In genomic region chr3:89251365-89251895, GRCm38 (mm10) we compare ENCODE assay signal across 8 mouse cellular contexts. TPM values are rescaled to one million over a fixed set of nuclear protein-coding genes. Genes with fewer than 3 reads are reported as not detected.
DNase-seq lines count a peak whose midpoint lies in the region; ATAC-seq lines count a peak whose summit lies in the region.

No protein-coding gene starts in this region.

- H3K9ac ChIP-seq in midbrain, embryonic 15.5 days = no peak overlapping the region
- H3K9ac ChIP-seq in liver, embryonic 15.5 days = no peak overlapping the region
- H3K9ac ChIP-seq in neural tube, embryonic 11.5 days (ENCODE audit: low read length) = no peak overlapping the region

- peaks cover 24% of the 10 kb centered on the region for H3K36me3 ChIP-seq in midbrain, embryonic 10.5 days
- peaks cover 4% of the 10 kb centered on the region; the same call in 1 of the 2 replicates for H3K36me3 ChIP-seq in midbrain, embryonic 15.5 days (replicated peaks)
- H3K36me3 ChIP-seq in liver, embryonic 15.5 days (replicated peaks) = no peaks in the 10 kb centered on the region; the same call in 1 of the 2 replicates
- H3K36me3 ChIP-seq in neural tube, embryonic 11.5 days (ENCODE audit: control insufficient read depth, insufficient read depth, low read length) = 0 out of 2 replicates have a peak, but pooled peaks cover 3% of the 10 kb centered on the region

- H3K4me3 ChIP-seq in midbrain, embryonic 10.5 days = peak overlapping the region; percentile 34
- H3K4me3 ChIP-seq in midbrain, embryonic 15.5 days = no peak overlapping the region
- peak overlapping the region; percentile 6; the same call in 1 of the 2 replicates for H3K4me3 ChIP-seq in liver, embryonic 15.5 days (replicated peaks)
- H3K4me3 ChIP-seq in neural tube, embryonic 11.5 days (ENCODE audit: low read depth, low read length) = no peak overlapping the region

- DNase-seq in midbrain, embryonic 10.5 days (ENCODE audit: low spot score) = peak; percentile 51
- peak; percentile 76 for DNase-seq in gastrocnemius, postnatal 25 days
- peak; percentile 70 for DNase-seq in induced T-regulatory cell, adult 2 months (ENCODE audit: low read depth)
- peak; percentile 44 for DNase-seq in neural tube, embryonic 11.5 days (ENCODE audit: low spot score)
- DNase-seq in thymus, postnatal 4 days = peak; percentile 81
- no peak for DNase-seq in right cerebral cortex, postnatal 36 days (ENCODE audit: low spot score in 2 of 2)

- H3K9me3 ChIP-seq in midbrain, embryonic 10.5 days (replicated peaks) = no peaks in the 10 kb centered on the region
- H3K9me3 ChIP-seq in midbrain, embryonic 15.5 days = no peaks in the 10 kb centered on the region
- no peaks in the 10 kb centered on the region for H3K9me3 ChIP-seq in liver, embryonic 15.5 days (replicated peaks)
- no peaks in the 10 kb centered on the region for H3K9me3 ChIP-seq in neural tube, embryonic 11.5 days (ENCODE audit: control insufficient read depth, low read length)

- no peak overlapping the region; the same call in 1 of the 2 replicates for H3K4me2 ChIP-seq in midbrain, embryonic 15.5 days
- peak overlapping the region; percentile 42 for H3K4me2 ChIP-seq in liver, embryonic 15.5 days
- peak overlapping the region; percentile 26 for H3K4me2 ChIP-seq in neural tube, embryonic 11.5 days (ENCODE audit: low read depth)

- no peak for ATAC-seq in midbrain, embryonic 15.5 days (replicated peaks)
- peak; percentile 40 for ATAC-seq in liver, embryonic 15.5 days (ENCODE audit: insufficient read depth)
- ATAC-seq in neural tube, embryonic 11.5 days (ENCODE audit: insufficient read depth, low FRiP score, low TSS enrichment) = no peak

- H3K27me3 ChIP-seq in midbrain, embryonic 10.5 days (ENCODE audit: low read depth, poor library complexity, severe bottlenecking) = peaks cover 30% of the 10 kb centered on the region
- peaks cover 6% of the 10 kb centered on the region; the same call in 1 of the 2 replicates for H3K27me3 ChIP-seq in midbrain, embryonic 15.5 days (replicated peaks)
- H3K27me3 ChIP-seq in liver, embryonic 15.5 days = peaks cover 46% of the 10 kb centered on the region
- H3K27me3 ChIP-seq in neural tube, embryonic 11.5 days (ENCODE audit: control insufficient read depth, insufficient read depth, low read length) = no peaks in the 10 kb centered on the region

- peaks cover 42% of the 10 kb centered on the region for H3K4me1 ChIP-seq in midbrain, embryonic 10.5 days
- H3K4me1 ChIP-seq in midbrain, embryonic 15.5 days = peaks cover 23% of the 10 kb centered on the region
- peaks cover 33% of the 10 kb centered on the region for H3K4me1 ChIP-seq in liver, embryonic 15.5 days (replicated peaks)
- peaks cover 10% of the 10 kb centered on the region; the same call in 1 of the 2 replicates for H3K4me1 ChIP-seq in neural tube, embryonic 11.5 days (ENCODE audit: control insufficient read depth, insufficient read depth, low read length)

- WGBS in midbrain, embryonic 10.5 days = 6% methylated on average over 17 of the region's 17 CpGs
- WGBS in midbrain, embryonic 15.5 days = 8% methylated on average over 17 of the region's 17 CpGs
- 5% methylated on average over 17 of the region's 17 CpGs for WGBS in liver, embryonic 15.5 days (ENCODE audit: insufficient replicate concordance)
- WGBS in neural tube, embryonic 11.5 days = 4% methylated on average over 17 of the region's 17 CpGs

- H3K27ac ChIP-seq in midbrain, embryonic 10.5 days (replicated peaks) = peak overlapping the region; percentile 35; the same call in 1 of the 2 replicates
- H3K27ac ChIP-seq in midbrain, embryonic 15.5 days = no peak overlapping the region
- no peak overlapping the region for H3K27ac ChIP-seq in liver, embryonic 15.5 days (replicated peaks)
- H3K27ac ChIP-seq in neural tube, embryonic 11.5 days (ENCODE audit: low read depth, low read length) = no peak overlapping the region

RNA-seq across cellular contexts. Expression of gene Trim46, which starts 5.3 kb away (rescaled TPM):
- polyA plus RNA-seq in midbrain, embryonic 10.5 days (2016; fragmentation: Nextera tagmentation; extraction: Ambion mirVana) = 5.7 and 11.5 TPM in 2 replicates
- polyA plus RNA-seq in midbrain, embryonic 15.5 days (2015; fragmentation: Nextera tagmentation; extraction: Ambion mirVana) = 95.9 and 97.9 TPM in 2 replicates
- under 1 TPM; 0.28 to 0.38 TPM for total RNA-seq in gastrocnemius, postnatal 25 days (2021)
- 0.23 and 0.31 TPM in 2 replicates for polyA plus RNA-seq in liver, embryonic 15.5 days (2015; fragmentation: Nextera tagmentation; extraction: Ambion mirVana)
- 11.6 and 12.8 TPM in 2 replicates for polyA plus RNA-seq in neural tube, embryonic 11.5 days (2014; fragmentation: Nextera tagmentation; extraction: Ambion mirVana)

RNA-seq across cellular contexts. Expression of gene Krtcap2, which starts 5.7 kb away (rescaled TPM):
- polyA plus RNA-seq in midbrain, embryonic 10.5 days (2016; fragmentation: Nextera tagmentation; extraction: Ambion mirVana) = 268 and 282 TPM in 2 replicates
- 177 and 185 TPM in 2 replicates for polyA plus RNA-seq in midbrain, embryonic 15.5 days (2015; fragmentation: Nextera tagmentation; extraction: Ambion mirVana)
- total RNA-seq in gastrocnemius, postnatal 25 days (2021) = 10 to 100 TPM; 66.6 to 78.8 TPM
- 116 and 126 TPM in 2 replicates for polyA plus RNA-seq in liver, embryonic 15.5 days (2015; fragmentation: Nextera tagmentation; extraction: Ambion mirVana)
- 237 and 255 TPM in 2 replicates for polyA plus RNA-seq in neural tube, embryonic 11.5 days (2014; fragmentation: Nextera tagmentation; extraction: Ambion mirVana)

RNA-seq across cellular contexts. Expression of gene Dpm3, which starts 7.7 kb away (rescaled TPM):
- 94.9 and 101 TPM in 2 replicates for polyA plus RNA-seq in midbrain, embryonic 10.5 days (2016; fragmentation: Nextera tagmentation; extraction: Ambion mirVana)
- 65.8 and 69.1 TPM in 2 replicates for polyA plus RNA-seq in midbrain, embryonic 15.5 days (2015; fragmentation: Nextera tagmentation; extraction: Ambion mirVana)
- 10 to 100 TPM; 24.7 to 28.8 TPM for total RNA-seq in gastrocnemius, postnatal 25 days (2021)
- 45.4 and 54.4 TPM in 2 replicates for polyA plus RNA-seq in liver, embryonic 15.5 days (2015; fragmentation: Nextera tagmentation; extraction: Ambion mirVana)
- polyA plus RNA-seq in neural tube, embryonic 11.5 days (2014; fragmentation: Nextera tagmentation; extraction: Ambion mirVana) = 86.1 and 88.5 TPM in 2 replicates

RNA-seq across cellular contexts. Expression of gene Slc50a1, which starts 18.9 kb away (rescaled TPM):
- 29.8 and 34.3 TPM in 2 replicates for polyA plus RNA-seq in midbrain, embryonic 10.5 days (2016; fragmentation: Nextera tagmentation; extraction: Ambion mirVana)
- polyA plus RNA-seq in midbrain, embryonic 15.5 days (2015; fragmentation: Nextera tagmentation; extraction: Ambion mirVana) = 31.4 and 37.5 TPM in 2 replicates
- total RNA-seq in gastrocnemius, postnatal 25 days (2021) = 10 to 100 TPM in 1 of 2 experiments, 1 to 10 TPM in 1; 8.2 to 11.4 TPM
- polyA plus RNA-seq in liver, embryonic 15.5 days (2015; fragmentation: Nextera tagmentation; extraction: Ambion mirVana) = 17.5 and 17.8 TPM in 2 replicates
- 33.8 and 37.6 TPM in 2 replicates for polyA plus RNA-seq in neural tube, embryonic 11.5 days (2014; fragmentation: Nextera tagmentation; extraction: Ambion mirVana)

RNA-seq across cellular contexts. Expression of gene Muc1, which starts 22.6 kb away (rescaled TPM):
- polyA plus RNA-seq in midbrain, embryonic 10.5 days (2016; fragmentation: Nextera tagmentation; extraction: Ambion mirVana) = 1.8 and 3.4 TPM in 2 replicates
- 0.93 and 1.3 TPM in 2 replicates for polyA plus RNA-seq in midbrain, embryonic 15.5 days (2015; fragmentation: Nextera tagmentation; extraction: Ambion mirVana)
- total RNA-seq in gastrocnemius, postnatal 25 days (2021) = under 1 TPM; 0.38 to 0.51 TPM
- polyA plus RNA-seq in liver, embryonic 15.5 days (2015; fragmentation: Nextera tagmentation; extraction: Ambion mirVana) = 0.50 TPM in 1 of 2 replicates, not detected in the other
- 1.6 and 1.8 TPM in 2 replicates for polyA plus RNA-seq in neural tube, embryonic 11.5 days (2014; fragmentation: Nextera tagmentation; extraction: Ambion mirVana)

Comparison
In these comparisons a context has a peak if more than half of its experiments do, and no peak if none do; other contexts are left out.
1. H3K4me3 ChIP-seq: peak in midbrain, embryonic 10.5 days (single experiment) and liver, embryonic 15.5 days (single experiment); none in midbrain, embryonic 15.5 days (single experiment) and neural tube, embryonic 11.5 days (single experiment).
2. DNase-seq: peak in midbrain, embryonic 10.5 days (single experiment), gastrocnemius, postnatal 25 days (single experiment), induced T-regulatory cell, adult 2 months (single experiment), neural tube, embryonic 11.5 days (single experiment) and thymus, postnatal 4 days (single experiment); none in right cerebral cortex, postnatal 36 days (0 of 2).